Mouse (Mus musculus) brain, embryonic 18.5 days (tissue): Measurements from ENCODE around the gene Capn1.

Source experiments
- DNase-seq: peaks from one replicate; pipeline ENCODE4 v3.0.0-alpha.2; 2012; ENCODE audit warnings: low read depth, low spot score

Gene Capn1

GRCm38 (mm10) chr19:5953201-5953770 is 62.4 kb downstream of the Capn1 start:
- DNase-seq, result no peak

- no peak for DNase-seq
Observed at GRCm38 (mm10) chr19:5952071-5952691, 63.5 kb downstream of the Capn1 start.

GRCm38 (mm10) chr19:5951631-5952030 is 64.1 kb downstream of the Capn1 start:
- no peak for DNase-seq

- DNase-seq, result no peak
Observed at GRCm38 (mm10) chr19:5950218-5950617, 65.5 kb downstream of the Capn1 start.

GRCm38 (mm10) chr19:5945891-5946290 is 69.8 kb downstream of the Capn1 start:
- DNase-seq, result no peak

GRCm38 (mm10) chr19:5945027-5945426 is 70.7 kb downstream of the Capn1 start:
- no peak for DNase-seq

- DNase-seq, result no peak
Observed at GRCm38 (mm10) chr19:5944145-5944544, 71.6 kb downstream of the Capn1 start.

GRCm38 (mm10) chr19:5943404-5943803 is 72.3 kb downstream of the Capn1 start:
- no peak for DNase-seq

GRCm38 (mm10) chr19:5942581-5942980 is 73.1 kb downstream of the Capn1 start:
- DNase-seq, result no peak

- DNase-seq, result no peak
Observed at GRCm38 (mm10) chr19:5940656-5941055, 75.0 kb downstream of the Capn1 start.

GRCm38 (mm10) chr19:5940173-5940572 is 75.5 kb downstream of the Capn1 start:
- DNase-seq, result no peak

- DNase-seq, result no peak
Observed at GRCm38 (mm10) chr19:5939715-5940114, 76.0 kb downstream of the Capn1 start.
